Mouse (Mus musculus) neural tube, embryonic 14.5 days (tissue): Measurements from ENCODE around the gene C1s2. TPM values are rescaled to one million over a fixed set of nuclear protein-coding genes. Genes with fewer than 3 reads are reported as not detected.
A peak's percentile ranks its signal among the peaks of the same experiment; 100 is the strongest.

ENCODE experiments used
- ATAC-seq: fragments of 200-750 bp; cut with Nextera tagmentation; 2 replicates; pipeline ENCODE4 v1.8.0; 2017; ENCODE audit warnings: low read depth, mild to moderate bottlenecking, moderate TSS enrichment, moderate library complexity
- H3K27ac ChIP-seq: fragments of 300-500 bp; sonication (generic); 2 replicates; pipeline ENCODE4 v1.5.1; 2014; ENCODE audit warnings: low read depth, mild to moderate bottlenecking, control low read depth, low read length, moderate library complexity, mixed read lengths
- H3K27me3 ChIP-seq: fragments of 300-500 bp; sonication (generic); 2 replicates; pipeline ENCODE4 v1.6.1; 2014; ENCODE audit warnings: low read length; ENCODE audit not compliant: control insufficient read depth, insufficient read depth
- H3K36me3 ChIP-seq: fragments of 300-500 bp; sonication (generic); 2 replicates; pipeline ENCODE4 v1.6.1; 2014; ENCODE audit warnings: low read length, mixed read lengths; ENCODE audit not compliant: control insufficient read depth, insufficient read depth
- H3K4me1 ChIP-seq: fragments of 300-500 bp; sonication (generic); 2 replicates; pipeline ENCODE4 v1.6.1; 2014; ENCODE audit warnings: low read length; ENCODE audit not compliant: control insufficient read depth, insufficient read depth
- H3K4me2 ChIP-seq: fragments of 300-500 bp; sonication (generic); 2 replicates; pipeline ENCODE4 v1.6.1; 2014; ENCODE audit warnings: mild to moderate bottlenecking, low read depth, low read length, control low read depth
- H3K4me3 ChIP-seq: fragments of 300-500 bp; sonication (generic); 2 replicates; pipeline ENCODE4 v1.5.1; 2014; ENCODE audit warnings: low read depth, low read length, control low read depth, mixed read lengths
- H3K9ac ChIP-seq: fragments of 300-500 bp; sonication (generic); replicated peaks from 2 replicates; pipeline ENCODE4 v1.6.1; 2014; ENCODE audit warnings: low read depth, mild to moderate bottlenecking, control low read depth, low read length, mixed read lengths
- H3K9me3 ChIP-seq: fragments of 300-500 bp; sonication (generic); 2 replicates; pipeline ENCODE4 v1.6.1; 2016; ENCODE audit warnings: low read length; ENCODE audit not compliant: control insufficient read depth
- WGBS: fragments of 180-500 bp; shearing (Covaris S2); extraction: QIAGEN DNeasy Blood & Tissue Kit; methylation state at CpG from one replicate; pipeline ENCODE4 v1.1.7; 2014; 5-methylcytosine and 5-hydroxymethylcytosine counted together
- polyA plus RNA-seq: library from polyadenylated mRNA; unstranded; fragments of >200 nt; fragmentation: Nextera tagmentation; extraction: Ambion mirVana; gene quantifications from 2 replicates; pipeline ENCODE4 v1.2.1, GENCODE M21; 2014

Gene C1s2
- polyA plus RNA-seq, 1 experiment from 2014 or later, result 0.16 TPM

GRCm38 (mm10) chr6:124670281-124670900 is 34.5 kb upstream of the C1s2 start:
- no peaks in the 10 kb centered on the region for H3K4me1 ChIP-seq
- no peaks in the 10 kb centered on the region for H3K36me3 ChIP-seq
- no peak overlapping the region for H3K4me3 ChIP-seq
- 97% methylated on average over 7 of the region's 7 CpGs for WGBS
- no peak overlapping the region for H3K9ac ChIP-seq
- no peak overlapping the region for H3K27ac ChIP-seq
- no peak for ATAC-seq
- H3K9me3 ChIP-seq, result no peaks in the 10 kb centered on the region
- no peaks in the 10 kb centered on the region for H3K27me3 ChIP-seq
- H3K4me2 ChIP-seq, result no peak overlapping the region

GRCm38 (mm10) chr6:124669234-124669859 is 33.5 kb upstream of the C1s2 start:
- no peak overlapping the region for H3K4me3 ChIP-seq
- no peak for ATAC-seq
- H3K9ac ChIP-seq, result no peak overlapping the region
- H3K27me3 ChIP-seq, result no peaks in the 10 kb centered on the region
- H3K27ac ChIP-seq, result no peak overlapping the region
- no peak overlapping the region for H3K4me2 ChIP-seq
- H3K4me1 ChIP-seq, result no peaks in the 10 kb centered on the region
- H3K36me3 ChIP-seq, result no peaks in the 10 kb centered on the region
- 87% methylated on average over 11 of the region's 11 CpGs for WGBS
- H3K9me3 ChIP-seq, result no peaks in the 10 kb centered on the region

- Histone ChIP-seq H3K4me2 (no peak overlapping the region), H3K4me1 (no peaks in the 10 kb centered on the region), H3K9me3 (no peaks in the 10 kb centered on the region), H3K27me3 (no peaks in the 10 kb centered on the region), H3K4me3 (no peak overlapping the region), H3K9ac (no peak overlapping the region), H3K27ac (no peak overlapping the region), H3K36me3 (no peaks in the 10 kb centered on the region)
- 95% methylated on average over 10 of the region's 10 CpGs for WGBS
- no peak for ATAC-seq
Measured at GRCm38 (mm10) chr6:124665011-124665410, 29.1 kb upstream of the C1s2 start.

- Histone ChIP-seq H3K27ac (no peak overlapping the region), H3K27me3 (no peaks in the 10 kb centered on the region), H3K4me1 (no peaks in the 10 kb centered on the region), H3K9me3 (no peaks in the 10 kb centered on the region), H3K4me2 (no peak overlapping the region), H3K36me3 (no peaks in the 10 kb centered on the region), H3K4me3 (no peak overlapping the region), H3K9ac (no peak overlapping the region)
- no peak for ATAC-seq
- WGBS, result 84% methylated on average over 7 of the region's 7 CpGs
Measured at GRCm38 (mm10) chr6:124664256-124664655, 28.4 kb upstream of the C1s2 start.

GRCm38 (mm10) chr6:124663424-124663795 is 27.5 kb upstream of the C1s2 start:
- Histone ChIP-seq H3K27ac (peak overlapping the region; percentile 74), H3K4me2 (peak overlapping the region; percentile 66), H3K4me1 (no peaks in the 10 kb centered on the region), H3K27me3 (no peaks in the 10 kb centered on the region), H3K9ac (peak overlapping the region; percentile 56), H3K4me3 (peak overlapping the region; percentile 68), H3K36me3 (no peaks in the 10 kb centered on the region), H3K9me3 (no peaks in the 10 kb centered on the region)
- no peak for ATAC-seq
- 19% methylated on average over 13 of the region's 13 CpGs for WGBS

GRCm38 (mm10) chr6:124662477-124663423 is 26.9 kb upstream of the C1s2 start, which contains the start of gene Lpcat3:
Gene Lpcat3, plus strand, starts transcription at chr6:124663027.
- Histone ChIP-seq H3K27ac (peak within 1 kb of the TSS; percentile 74), H3K4me1 (no peaks in the 10 kb centered on the region), H3K36me3 (no peaks in the 10 kb centered on the region), H3K9me3 (no peaks in the 10 kb centered on the region), H3K4me3 (peak within 1 kb of the TSS; percentile 68), H3K27me3 (no peaks in the 10 kb centered on the region), H3K4me2 (peak within 1 kb of the TSS; percentile 66), H3K9ac (peak within 1 kb of the TSS; percentile 56)
- peak; percentile 97 for ATAC-seq
- WGBS, result under 1% methylated on average over 70 of the region's 87 CpGs

- WGBS, result 32% methylated on average over 6 of the region's 6 CpGs
- Histone ChIP-seq H3K36me3 (no peaks in the 10 kb centered on the region), H3K9me3 (no peaks in the 10 kb centered on the region), H3K27me3 (no peaks in the 10 kb centered on the region), H3K4me1 (no peaks in the 10 kb centered on the region), H3K4me2 (peak overlapping the region; percentile 66), H3K27ac (peak overlapping the region; percentile 74), H3K9ac (peak overlapping the region; percentile 56), H3K4me3 (peak overlapping the region; percentile 68)
- 0 out of 2 replicates have a peak, but pooled peaks have one; percentile 1 for ATAC-seq
Measured at GRCm38 (mm10) chr6:124661995-124662394, 26.1 kb upstream of the C1s2 start.

GRCm38 (mm10) chr6:124661156-124661806 is 25.4 kb upstream of the C1s2 start:
- WGBS, result 95% methylated on average over 4 of the region's 4 CpGs
- Histone ChIP-seq H3K4me3 (no peak overlapping the region), H3K4me1 (no peaks in the 10 kb centered on the region), H3K9me3 (no peaks in the 10 kb centered on the region), H3K4me2 (no peak overlapping the region), H3K9ac (no peak overlapping the region), H3K27me3 (no peaks in the 10 kb centered on the region), H3K27ac (no peak overlapping the region), H3K36me3 (no peaks in the 10 kb centered on the region)
- no peak for ATAC-seq
